Mouse (Mus musculus) erythroblast, embryonic 14.5 days (primary cell): ENCODE measurements around the gene Vipr2. TPM values are rescaled to one million over a fixed set of nuclear protein-coding genes. Genes with fewer than 3 reads are reported as not detected.

ENCODE experiments used
- H3K27me3 ChIP-seq: 2 replicates; pipeline ENCODE4 v1.6.1; 2012; ENCODE audit warnings: inconsistent platforms; ENCODE audit not compliant: control insufficient read depth
- H3K36me3 ChIP-seq: 2 replicates; pipeline ENCODE4 v1.6.1; 2012; ENCODE audit warnings: mild to moderate bottlenecking, inconsistent platforms; ENCODE audit not compliant: control insufficient read depth
- H3K4me1 ChIP-seq: 2 replicates; pipeline ENCODE4 v1.6.1; 2012; ENCODE audit warnings: inconsistent platforms; ENCODE audit not compliant: control insufficient read depth
- H3K4me3 ChIP-seq: replicated peaks from 2 replicates; pipeline ENCODE3; 2012; ENCODE audit warnings: moderate library complexity, mild to moderate bottlenecking, inconsistent platforms
- H3K9me3 ChIP-seq: 2 replicates; pipeline ENCODE4 v1.6.1; 2012; ENCODE audit warnings: low read length, inconsistent platforms, mixed read lengths; ENCODE audit not compliant: control insufficient read depth
- GATA1 ChIP-seq: IDR thresholded peaks from 2 replicates; pipeline ENCODE4 v1.6.1; 2012; ENCODE audit warnings: low read length, inconsistent platforms, mixed read lengths
- TAL1 ChIP-seq: IDR thresholded peaks from 3 replicates; pipeline ENCODE4 v1.6.1; 2012; ENCODE audit warnings: low read length, inconsistent platforms, mixed read lengths
- polyA plus RNA-seq: library from polyadenylated mRNA; stranded (reverse); fragments of >175 nt; gene quantifications from 2 replicates; pipeline ENCODE4 v1.2.3, GENCODE M21; 2012

Gene Vipr2
- polyA plus RNA-seq, 1 experiment = not detected

- Histone ChIP-seq H3K36me3 (no peaks in the 10 kb centered on the region), H3K27me3 (no peaks in the 10 kb centered on the region), H3K4me1 (no peaks in the 10 kb centered on the region), H3K9me3 (no peaks in the 10 kb centered on the region), H3K4me3 (no peak overlapping the region)
- TF ChIP-seq TAL1 (no peak), GATA1 (no peak)
These were observed 64.3 kb downstream of the Vipr2 start for GRCm38 (mm10) chr12:116141816-116142215.

DNA sequence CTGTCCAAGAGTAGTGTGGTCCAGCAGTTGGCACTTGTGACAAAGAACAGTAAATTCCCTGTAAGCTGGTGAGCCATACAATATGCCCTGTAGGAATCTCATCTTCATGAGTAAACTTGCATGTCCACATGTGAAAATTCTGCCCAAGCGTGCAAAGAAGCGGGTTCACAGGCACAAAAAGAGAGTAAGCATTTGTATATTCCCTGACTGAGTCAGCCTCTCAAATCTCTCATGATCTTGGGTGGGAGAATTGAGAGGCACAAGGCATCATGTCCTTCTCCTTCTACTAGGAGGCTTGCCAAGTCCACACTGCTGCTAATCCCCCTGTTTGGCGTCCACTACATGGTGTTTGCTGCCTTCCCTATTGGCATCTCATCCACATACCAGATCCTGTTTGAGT is 64.9 kb downstream of the Vipr2 start:
- TF ChIP-seq GATA1 = no peak
- TF ChIP-seq TAL1 = no peak
- H3K4me1 ChIP-seq = no peaks in the 10 kb centered on the region
- no peak overlapping the region for H3K4me3 ChIP-seq
- no peaks in the 10 kb centered on the region for H3K27me3 ChIP-seq
- no peaks in the 10 kb centered on the region for H3K36me3 ChIP-seq
- H3K9me3 ChIP-seq = no peaks in the 10 kb centered on the region

DNA sequence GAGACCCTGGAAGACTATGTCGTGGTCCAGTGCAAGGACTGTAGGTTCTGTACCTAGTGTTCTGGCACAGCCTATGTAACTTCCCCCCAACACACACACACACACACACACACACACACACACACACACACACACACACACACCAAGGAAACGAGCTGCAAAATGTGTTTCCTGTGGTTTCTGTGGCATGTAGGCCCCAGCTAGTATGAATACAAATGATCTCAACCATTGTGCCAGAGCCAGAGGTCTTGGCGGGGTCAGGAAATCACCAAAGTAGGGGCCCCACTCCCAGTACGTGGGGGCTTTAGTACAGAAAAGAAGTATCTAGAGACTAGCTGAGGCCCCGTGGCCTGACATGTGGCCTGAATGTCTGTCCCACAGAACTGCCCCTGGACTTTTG is 67.7 kb downstream of the Vipr2 start:
- TF ChIP-seq TAL1 = no peak
- no peak for TF ChIP-seq GATA1
- no peaks in the 10 kb centered on the region for H3K36me3 ChIP-seq
- no peaks in the 10 kb centered on the region for H3K9me3 ChIP-seq
- no peak overlapping the region for H3K4me3 ChIP-seq
- H3K27me3 ChIP-seq = no peaks in the 10 kb centered on the region
- peaks cover 3% of the 10 kb centered on the region for H3K4me1 ChIP-seq

- Histone ChIP-seq H3K4me3 (no peak overlapping the region), H3K4me1 (peaks cover 3% of the 10 kb centered on the region), H3K36me3 (no peaks in the 10 kb centered on the region), H3K27me3 (no peaks in the 10 kb centered on the region), H3K9me3 (no peaks in the 10 kb centered on the region)
- TF ChIP-seq GATA1 = no peak
- no peak for TF ChIP-seq TAL1
These were observed 68.2 kb downstream of the Vipr2 start for GRCm38 (mm10) chr12:116145686-116146085.

DNA sequence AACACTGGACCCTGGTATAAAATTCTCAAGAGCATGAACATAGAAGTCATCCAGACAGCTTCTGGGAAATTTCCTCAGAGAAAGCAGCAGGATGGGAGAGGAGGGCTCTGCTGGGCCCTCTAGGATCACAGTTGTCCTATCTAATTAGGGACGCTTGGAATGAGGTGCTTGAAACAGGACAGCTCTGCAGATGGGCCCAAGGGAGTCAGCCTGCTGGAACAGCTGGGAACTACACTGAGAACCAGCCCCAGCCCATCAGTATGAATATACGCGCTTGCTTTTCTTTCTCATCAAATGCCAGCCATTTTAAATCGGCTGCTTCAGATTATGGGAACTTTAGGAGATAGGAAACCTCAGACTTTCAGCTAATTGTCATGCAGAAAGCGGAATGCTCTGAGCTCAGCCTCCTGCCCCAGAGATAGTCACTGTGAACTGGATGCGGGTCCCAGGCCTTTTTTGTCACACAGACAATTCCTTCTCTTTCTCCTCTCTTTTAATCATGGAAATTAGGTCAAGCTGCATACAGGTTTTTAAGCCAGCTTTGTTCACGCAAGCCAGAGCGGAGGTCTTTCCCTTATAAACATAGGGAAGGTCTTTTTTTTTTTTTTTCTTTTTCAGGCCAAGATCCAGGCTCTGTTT is 69.6 kb downstream of the Vipr2 start:
- no peak overlapping the region for H3K4me3 ChIP-seq
- peaks cover 3% of the 10 kb centered on the region for H3K4me1 ChIP-seq
- no peaks in the 10 kb centered on the region for H3K36me3 ChIP-seq
- no peaks in the 10 kb centered on the region for H3K9me3 ChIP-seq
- TF ChIP-seq TAL1 = no peak
- no peak for TF ChIP-seq GATA1
- no peaks in the 10 kb centered on the region for H3K27me3 ChIP-seq

DNA sequence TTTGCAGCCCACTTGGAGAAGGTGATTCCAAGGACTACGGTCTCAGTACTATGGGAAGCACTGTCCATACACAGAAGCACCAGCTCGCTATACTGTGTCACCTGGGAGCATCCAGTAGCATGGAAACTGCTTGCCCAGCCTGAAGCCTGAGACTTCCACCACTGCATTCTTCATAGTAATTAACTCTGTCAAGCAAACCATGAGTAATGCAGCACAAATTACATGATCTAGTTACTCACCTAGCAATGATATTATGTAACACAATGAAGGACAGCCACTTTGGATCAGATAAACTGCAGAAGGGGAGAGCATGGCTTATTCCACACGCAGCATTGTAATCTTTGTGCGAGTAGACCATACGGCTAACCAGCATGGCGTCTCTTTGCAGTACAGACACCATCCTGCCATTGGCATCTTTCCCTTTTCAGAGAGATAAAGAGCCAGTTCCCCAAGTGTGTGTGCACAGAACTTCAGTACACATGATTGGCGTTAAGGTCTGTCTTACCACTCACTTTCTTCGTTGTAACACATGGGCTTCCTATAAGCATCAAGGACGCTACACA is 75.4 kb downstream of the Vipr2 start:
- TF ChIP-seq TAL1 (no peak), GATA1 (no peak)
- H3K4me1 ChIP-seq = peaks cover 3% of the 10 kb centered on the region
- no peaks in the 10 kb centered on the region for H3K27me3 ChIP-seq
- H3K4me3 ChIP-seq = no peak overlapping the region
- H3K9me3 ChIP-seq = no peaks in the 10 kb centered on the region
- no peaks in the 10 kb centered on the region for H3K36me3 ChIP-seq

GRCm38 (mm10) chr12:116156792-116157532 is 79.4 kb downstream of the Vipr2 start:
- H3K4me1 ChIP-seq = no peaks in the 10 kb centered on the region
- no peaks in the 10 kb centered on the region for H3K36me3 ChIP-seq
- no peak overlapping the region for H3K4me3 ChIP-seq
- TF ChIP-seq GATA1 (no peak), TAL1 (no peak)
- H3K27me3 ChIP-seq = no peaks in the 10 kb centered on the region
- no peaks in the 10 kb centered on the region for H3K9me3 ChIP-seq

DNA sequence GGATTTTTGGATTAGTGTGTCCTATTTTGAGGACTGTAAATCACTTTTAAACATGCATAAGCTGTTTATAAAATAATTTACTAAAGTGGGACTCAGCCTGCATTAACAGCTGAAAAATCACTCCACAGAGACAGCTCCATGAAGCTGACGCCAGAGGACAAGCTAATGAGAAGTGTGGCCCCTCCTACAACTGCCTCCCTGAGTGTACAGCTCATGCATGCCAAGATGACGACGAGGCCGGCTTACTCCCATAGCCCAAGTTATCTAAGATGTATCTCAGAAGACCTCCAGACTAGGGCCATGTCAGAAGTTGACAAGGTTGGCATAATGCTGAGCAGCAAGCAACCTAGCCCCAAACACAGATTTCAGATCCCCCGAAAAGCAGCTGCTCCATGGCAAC is 81.7 kb downstream of the Vipr2 start:
- no peak for TF ChIP-seq GATA1
- no peak for TF ChIP-seq TAL1
- Histone ChIP-seq H3K36me3 (no peaks in the 10 kb centered on the region), H3K4me3 (no peak overlapping the region), H3K4me1 (no peaks in the 10 kb centered on the region), H3K27me3 (no peaks in the 10 kb centered on the region), H3K9me3 (no peaks in the 10 kb centered on the region)

DNA sequence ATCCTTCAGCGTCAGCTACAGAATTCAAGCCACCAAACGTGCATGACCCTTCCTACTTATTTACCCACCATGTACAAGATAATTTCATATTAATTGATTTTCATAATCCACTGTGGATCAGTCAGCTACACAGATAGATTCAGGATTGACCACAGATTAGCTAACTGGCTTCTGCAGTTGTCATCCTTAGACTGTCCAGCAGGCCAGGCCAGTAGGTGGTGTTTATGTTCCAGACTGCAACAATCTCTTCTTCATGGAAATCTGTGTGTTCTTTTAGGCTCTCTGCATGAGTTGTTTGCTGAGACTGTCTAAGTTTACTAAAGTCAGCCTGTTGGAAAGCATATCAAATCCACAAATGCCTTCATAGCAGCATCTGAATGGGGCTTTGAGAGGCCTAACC is 82.2 kb downstream of the Vipr2 start:
- H3K4me1 ChIP-seq = no peaks in the 10 kb centered on the region
- H3K9me3 ChIP-seq = no peaks in the 10 kb centered on the region

DNA sequence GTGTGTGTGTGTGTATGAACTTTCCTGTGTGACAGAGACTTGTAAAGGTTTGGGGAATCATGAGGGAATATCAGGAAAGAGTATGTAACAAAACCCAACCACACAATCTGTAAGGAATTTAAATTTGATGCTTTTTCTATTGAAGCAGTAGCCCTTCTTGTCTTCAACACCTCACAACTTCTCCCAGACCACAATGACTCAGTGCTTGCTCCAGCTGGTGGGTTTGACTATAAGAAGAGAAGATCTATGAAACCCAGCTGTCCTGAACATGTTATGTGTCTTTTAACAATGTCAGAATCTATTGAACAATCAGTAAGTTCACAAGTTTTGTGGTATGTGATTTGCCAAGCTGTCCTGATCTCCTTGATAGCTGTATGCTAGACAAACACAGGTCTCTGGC is 87.8 kb downstream of the Vipr2 start:
- TF ChIP-seq GATA1 (no peak), TAL1 (no peak)
- Histone ChIP-seq H3K27me3 (no peaks in the 10 kb centered on the region), H3K9me3 (no peaks in the 10 kb centered on the region), H3K4me3 (no peak overlapping the region), H3K36me3 (no peaks in the 10 kb centered on the region), H3K4me1 (no peaks in the 10 kb centered on the region)

More for the DNA sequence above, 82.2 kb downstream of the Vipr2 start:
- Histone ChIP-seq H3K27me3 (no peaks in the 10 kb centered on the region), H3K4me3 (no peak overlapping the region), H3K36me3 (no peaks in the 10 kb centered on the region)
- no peak for TF ChIP-seq GATA1
- TF ChIP-seq TAL1 = no peak
